Mouse (Mus musculus) heart, adult 8-10 months (tissue): ENCODE results near the gene Tsfm. TPM values are rescaled to one million over a fixed set of nuclear protein-coding genes. Genes with fewer than 3 reads are reported as not detected.

Experiments
- DNase-seq: peaks from one replicate; pipeline ENCODE4 v3.0.0; 2022; ENCODE audit warnings: low spot score
- total RNA-seq, 4 experiments: library from RNA; stranded (reverse); gene quantifications; 2 replicates each; pipeline ENCODE4 v1.2.4; 2022

The Tsfm gene
- total RNA-seq, 4 experiments from 2014 or later = 50.9 to 67.0 (median 55.9) TPM

GRCm38 (mm10) chr10:127041774-127042338, 11.2 kb upstream of the Tsfm start:
- peak; percentile 86 for DNase-seq

- DNase-seq = no peak
These were observed 10.7 kb upstream of the Tsfm start, which contains the start of the genes Mettl1 and Eef1akmt3 for GRCm38 (mm10) chr10:127041274-127041766. Gene Mettl1 (plus strand): TSS chr10:127041414. Gene Eef1akmt3 (minus strand): TSS chr10:127041513.

- no peak for DNase-seq
These were observed 10.1 kb upstream of the Tsfm start for GRCm38 (mm10) chr10:127040569-127041214.

GRCm38 (mm10) chr10:127037641-127038040, 7.0 kb upstream of the Tsfm start:
- DNase-seq = no peak

- no peak for DNase-seq
These were observed 5.6 kb upstream of the Tsfm start for GRCm38 (mm10) chr10:127036273-127036672.

GRCm38 (mm10) chr10:127033301-127033741, 2.7 kb upstream of the Tsfm start:
- no peak for DNase-seq

- DNase-seq = no peak
These were observed 12.2 kb downstream of the Tsfm start for GRCm38 (mm10) chr10:127018422-127018821.

- DNase-seq = no peak
These were observed 13.6 kb downstream of the Tsfm start for GRCm38 (mm10) chr10:127017071-127017470.

GRCm38 (mm10) chr10:127016488-127016887, 14.2 kb downstream of the Tsfm start:
- DNase-seq = no peak

GRCm38 (mm10) chr10:127003806-127004205, 26.8 kb downstream of the Tsfm start:
- no peak for DNase-seq

- no peak for DNase-seq
These were observed 27.3 kb downstream of the Tsfm start for GRCm38 (mm10) chr10:127003334-127003733.

GRCm38 (mm10) chr10:127002765-127003164, 27.9 kb downstream of the Tsfm start:
- DNase-seq = no peak

- DNase-seq = no peak
These were observed 28.6 kb downstream of the Tsfm start for GRCm38 (mm10) chr10:127002056-127002455.

- DNase-seq = no peak
These were observed 29.3 kb downstream of the Tsfm start for GRCm38 (mm10) chr10:127001297-127001696.

- DNase-seq = no peak
These were observed 30.1 kb downstream of the Tsfm start, which contains the start of gene Avil for GRCm38 (mm10) chr10:127000529-127000928. Gene Avil (plus strand): TSS chr10:127000709.

- no peak for DNase-seq
These were observed 33.1 kb downstream of the Tsfm start for GRCm38 (mm10) chr10:126997340-126998113.

- no peak for DNase-seq
These were observed 37.0 kb downstream of the Tsfm start for GRCm38 (mm10) chr10:126993621-126994020.

- DNase-seq = no peak
These were observed 39.0 kb downstream of the Tsfm start for GRCm38 (mm10) chr10:126991676-126992075.

GRCm38 (mm10) chr10:126990313-126991056, 40.2 kb downstream of the Tsfm start:
- peak; percentile 87 for DNase-seq

GRCm38 (mm10) chr10:126988513-126989165, 42.0 kb downstream of the Tsfm start:
- DNase-seq = no peak
